Mouse (Mus musculus): Measurements from ENCODE around the gene Dmpk. TPM values are rescaled to one million over a fixed set of nuclear protein-coding genes. Genes with fewer than 3 reads are reported as not detected.

Dmpk gene
- total and polyA plus RNA-seq, 2 experiments from 2014 or later: 5.1 to 32.1 TPM

- Histone ChIP-seq H3K9ac (replicated peaks; ENCODE audit: low read length, poor library complexity, severe bottlenecking) (no peak overlapping the region), H3K27ac (ENCODE audit: low read depth, low read length) (no peak overlapping the region), H3K4me3 (ENCODE audit: low read depth, low read length) (no peak overlapping the region), H3K9me3 (ENCODE audit: low read length) (no peaks in the 10 kb centered on the region), H3K4me1 (ENCODE audit: insufficient read depth, low read length) (no peaks in the 10 kb centered on the region), H3K4me2 (ENCODE audit: low read depth, low read length, poor library complexity, severe bottlenecking) (no peak overlapping the region), H3K36me3 (ENCODE audit: insufficient read depth, low read length) (no peaks in the 10 kb centered on the region), H3K27me3 (ENCODE audit: insufficient read depth, low read length) (no peaks in the 10 kb centered on the region)
- DNase-seq (ENCODE audit: low spot score) (no peak), ATAC-seq (ENCODE audit: low FRiP score) (no peak)
- TF ChIP-seq CTCF (IDR thresholded peaks at IDR 0.05): no peak
- WGBS: 90% methylated on average over 10 of the region's 10 CpGs
These were observed 26.2 kb upstream of the Dmpk start for GRCm38 (mm10) chr7:19057405-19057804.

DNA sequence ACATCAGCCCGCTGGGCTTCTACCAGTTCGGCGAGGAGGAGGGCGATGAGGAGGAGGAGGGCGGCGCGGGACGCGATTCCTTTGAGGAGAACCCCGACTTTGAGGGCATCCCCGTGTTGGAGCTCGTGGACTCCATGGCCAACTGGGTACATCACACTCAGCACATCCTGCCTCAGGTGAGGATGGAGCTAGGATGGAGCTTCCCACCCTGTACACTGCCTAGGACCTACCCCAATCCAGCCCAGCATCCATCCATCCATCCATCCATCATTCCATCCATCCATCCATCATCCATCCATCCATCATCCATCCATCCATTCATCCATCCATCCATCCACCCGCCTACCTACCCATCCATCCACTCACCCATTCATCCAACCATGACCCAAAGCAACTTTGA, 17.8 kb upstream of the Dmpk start:
- Histone ChIP-seq H3K9ac (replicated peaks; ENCODE audit: low read length, poor library complexity, severe bottlenecking) (no peak overlapping the region), H3K9me3 (ENCODE audit: low read length) (no peaks in the 10 kb centered on the region), H3K4me2 (ENCODE audit: low read depth, low read length, poor library complexity, severe bottlenecking) (peak overlapping the region; percentile 16), H3K27me3 (ENCODE audit: insufficient read depth, low read length) (peaks cover 27% of the 10 kb centered on the region), H3K4me1 (ENCODE audit: insufficient read depth, low read length) (no peaks in the 10 kb centered on the region), H3K4me3 (ENCODE audit: low read depth, low read length) (peak overlapping the region; percentile 12), H3K27ac (ENCODE audit: low read depth, low read length) (no peak overlapping the region), H3K36me3 (ENCODE audit: insufficient read depth, low read length) (no peaks in the 10 kb centered on the region)
- TF ChIP-seq CTCF (IDR thresholded peaks at IDR 0.05): no peak
- ATAC-seq (ENCODE audit: low FRiP score) (no peak), DNase-seq (ENCODE audit: low spot score) (no peak)
- WGBS: 58% methylated on average over 13 of the region's 13 CpGs

DNA sequence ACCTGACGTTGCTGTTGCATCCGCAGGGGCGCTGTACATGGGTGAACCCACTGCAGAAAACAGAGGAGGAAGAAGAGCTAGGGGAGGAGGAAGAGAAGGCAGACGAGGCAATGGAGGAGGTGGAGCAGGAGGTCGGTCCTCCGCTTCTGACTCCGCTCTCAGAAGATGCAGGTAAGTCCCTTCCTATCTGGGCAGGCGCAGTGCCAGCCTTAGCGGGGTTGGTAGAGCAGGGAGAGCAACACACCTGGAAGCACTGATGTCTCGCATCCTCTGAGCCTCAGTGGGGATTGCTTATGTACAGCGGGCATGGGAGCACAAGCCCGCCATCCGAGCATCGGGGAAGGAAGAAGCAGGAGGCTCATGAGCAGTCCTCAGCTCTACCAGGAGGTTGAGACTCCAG, 16.6 kb upstream of the Dmpk start:
- Histone ChIP-seq H3K9me3 (ENCODE audit: low read length) (no peaks in the 10 kb centered on the region), H3K9ac (replicated peaks; ENCODE audit: low read length, poor library complexity, severe bottlenecking) (no peak overlapping the region), H3K4me1 (ENCODE audit: insufficient read depth, low read length) (no peaks in the 10 kb centered on the region), H3K36me3 (ENCODE audit: insufficient read depth, low read length) (no peaks in the 10 kb centered on the region), H3K4me2 (ENCODE audit: low read depth, low read length, poor library complexity, severe bottlenecking) (no peak overlapping the region), H3K4me3 (ENCODE audit: low read depth, low read length) (no peak overlapping the region), H3K27ac (ENCODE audit: low read depth, low read length) (no peak overlapping the region), H3K27me3 (ENCODE audit: insufficient read depth, low read length) (peaks cover 27% of the 10 kb centered on the region)
- TF ChIP-seq CTCF (IDR thresholded peaks at IDR 0.05): no peak
- ATAC-seq (ENCODE audit: low FRiP score) (no peak), DNase-seq (ENCODE audit: low spot score) (no peak)
- 56% methylated on average over 14 of the region's 14 CpGs for WGBS

GRCm38 (mm10) chr7:19067935-19068334, 15.7 kb upstream of the Dmpk start:
- no peaks in the 10 kb centered on the region for H3K4me1 ChIP-seq (ENCODE audit: insufficient read depth, low read length)
- no peak for ATAC-seq (ENCODE audit: low FRiP score)
- TF ChIP-seq CTCF (IDR thresholded peaks at IDR 0.05): no peak
- no peak overlapping the region for H3K4me2 ChIP-seq (ENCODE audit: low read depth, low read length, poor library complexity, severe bottlenecking)
- H3K9me3 ChIP-seq (ENCODE audit: low read length): no peaks in the 10 kb centered on the region
- H3K36me3 ChIP-seq (ENCODE audit: insufficient read depth, low read length): no peaks in the 10 kb centered on the region
- no peak overlapping the region for H3K27ac ChIP-seq (ENCODE audit: low read depth, low read length)
- WGBS: 72% methylated on average over 13 of the region's 14 CpGs
- DNase-seq (ENCODE audit: low spot score): no peak
- H3K4me3 ChIP-seq (ENCODE audit: low read depth, low read length): no peak overlapping the region
- H3K27me3 ChIP-seq (ENCODE audit: insufficient read depth, low read length): peaks cover 27% of the 10 kb centered on the region
- no peak overlapping the region for H3K9ac ChIP-seq (replicated peaks; ENCODE audit: low read length, poor library complexity, severe bottlenecking)

DNA sequence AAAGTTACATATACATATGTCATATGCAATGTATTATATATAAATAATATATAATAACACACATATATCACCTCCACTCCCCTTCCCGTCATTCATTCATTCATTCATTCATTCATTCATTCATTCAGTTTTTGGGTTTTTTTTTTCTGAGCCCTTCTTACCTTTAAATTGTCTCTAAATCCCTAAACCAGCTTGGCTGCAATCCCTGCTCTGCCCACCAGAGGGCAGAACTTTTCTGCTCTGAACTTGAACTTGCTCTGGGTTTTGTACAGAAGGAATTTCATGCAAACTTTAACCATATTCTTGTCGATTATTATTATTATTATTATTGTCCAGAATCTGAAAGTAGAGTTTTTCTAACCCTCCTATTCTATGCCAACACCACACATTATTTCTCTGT, 14.9 kb upstream of the Dmpk start:
- H3K4me2 ChIP-seq (ENCODE audit: low read depth, low read length, poor library complexity, severe bottlenecking): no peak overlapping the region
- TF ChIP-seq CTCF (IDR thresholded peaks at IDR 0.05): peak; percentile 91
- H3K9me3 ChIP-seq (ENCODE audit: low read length): no peaks in the 10 kb centered on the region
- no peak overlapping the region for H3K27ac ChIP-seq (ENCODE audit: low read depth, low read length)
- H3K9ac ChIP-seq (replicated peaks; ENCODE audit: low read length, poor library complexity, severe bottlenecking): no peak overlapping the region
- peak; percentile 76 for DNase-seq (ENCODE audit: low spot score)
- H3K4me1 ChIP-seq (ENCODE audit: insufficient read depth, low read length): no peaks in the 10 kb centered on the region
- no peak for ATAC-seq (ENCODE audit: low FRiP score)
- H3K27me3 ChIP-seq (ENCODE audit: insufficient read depth, low read length): peaks cover 27% of the 10 kb centered on the region
- no peak overlapping the region for H3K4me3 ChIP-seq (ENCODE audit: low read depth, low read length)
- WGBS: 3% methylated on average over 2 of the region's 2 CpGs
- H3K36me3 ChIP-seq (ENCODE audit: insufficient read depth, low read length): no peaks in the 10 kb centered on the region

DNA sequence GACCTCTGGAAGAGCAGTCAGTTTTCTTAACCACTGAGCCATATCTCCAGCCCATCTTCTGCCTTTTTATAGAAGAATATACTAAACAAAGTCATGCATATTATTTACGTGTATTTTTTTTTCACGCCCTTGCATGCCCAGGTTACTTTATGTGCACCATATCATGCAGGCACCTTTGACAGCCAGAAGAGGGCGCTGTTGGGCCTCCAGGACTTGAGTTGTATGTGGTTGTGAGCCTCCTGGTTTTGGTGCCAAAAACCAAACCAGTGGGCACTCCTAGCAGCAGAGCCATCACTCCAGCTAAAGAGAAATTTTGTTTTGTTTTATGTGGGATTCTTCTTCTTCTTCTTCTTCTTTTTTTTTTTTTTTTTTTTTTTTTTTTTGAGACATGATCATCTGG, 14.1 kb upstream of the Dmpk start:
- Histone ChIP-seq H3K9me3 (ENCODE audit: low read length) (no peaks in the 10 kb centered on the region), H3K27me3 (ENCODE audit: insufficient read depth, low read length) (peaks cover 25% of the 10 kb centered on the region), H3K4me3 (ENCODE audit: low read depth, low read length) (no peak overlapping the region), H3K4me2 (ENCODE audit: low read depth, low read length, poor library complexity, severe bottlenecking) (no peak overlapping the region), H3K4me1 (ENCODE audit: insufficient read depth, low read length) (no peaks in the 10 kb centered on the region), H3K36me3 (ENCODE audit: insufficient read depth, low read length) (no peaks in the 10 kb centered on the region), H3K9ac (replicated peaks; ENCODE audit: low read length, poor library complexity, severe bottlenecking) (no peak overlapping the region), H3K27ac (ENCODE audit: low read depth, low read length) (no peak overlapping the region)
- peak; percentile 62 for TF ChIP-seq CTCF (IDR thresholded peaks at IDR 0.05)
- ATAC-seq (ENCODE audit: low FRiP score) (no peak), DNase-seq (ENCODE audit: low spot score) (peak; percentile 33)
- 46% methylated on average over 3 of the region's 3 CpGs for WGBS

All from midbrain, postnatal 0 days (tissue).